Comparison of ENCODE assay signal across 12 mouse cellular contexts in the genomic region with DNA sequence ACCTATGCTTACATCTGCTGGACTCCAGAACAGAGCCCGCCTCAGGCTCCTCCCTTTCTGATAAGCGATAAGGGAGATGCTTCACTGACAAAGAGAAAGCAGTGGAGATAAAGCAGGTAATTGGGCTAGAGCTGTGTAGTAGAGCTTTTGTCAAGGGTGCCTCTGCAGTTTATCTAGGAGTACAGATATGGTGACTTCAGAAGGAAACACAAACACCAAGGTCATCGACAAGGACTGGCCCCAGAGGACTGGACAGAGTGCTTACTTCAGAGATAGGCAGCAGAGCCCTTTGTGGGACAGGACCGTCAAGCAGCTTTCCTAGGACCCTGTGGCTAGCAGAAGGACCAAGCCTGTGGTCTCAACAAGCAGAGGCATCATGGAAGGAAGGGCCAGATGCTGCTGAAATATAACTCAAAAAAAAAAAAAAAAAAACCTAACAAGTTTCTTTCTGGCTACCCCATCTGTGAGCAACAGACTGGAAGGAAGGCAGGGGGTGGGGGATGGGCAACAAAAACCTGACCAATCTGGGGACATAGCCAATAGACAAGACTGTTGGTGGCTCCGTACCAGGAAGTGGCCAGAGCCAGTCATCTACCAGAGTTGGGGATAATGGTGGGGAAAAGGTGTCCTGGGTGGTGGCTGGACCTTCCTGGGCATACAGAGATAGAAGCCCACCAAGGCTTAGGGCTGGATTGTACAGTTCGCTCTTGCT. TPM values are rescaled to one million over a fixed set of nuclear protein-coding genes. Genes with fewer than 3 reads are reported as not detected.
DNase-seq lines count a peak whose midpoint lies in the region; ATAC-seq and TF ChIP-seq lines count a peak whose summit lies in the region.
"Had no signal": no experiment of that assay in that cellular context is flagged by ENCODE, and none has a peak within 500 bp of the region (broad histone marks: within the 10 kb centered on the region; RNA-seq: fewer than 3 reads in every experiment).

No protein-coding gene starts in this region.

- 0 out of 2 replicates have a peak, but pooled peaks have one; percentile 23 for ATAC-seq in heart, embryonic 12.5 days (ENCODE audit: insufficient number of reproducible peaks, low FRiP score)

- H3K9me3 ChIP-seq in heart, embryonic 12.5 days (replicated peaks), result no peaks in the 10 kb centered on the region
- H3K9me3 ChIP-seq: liver, embryonic 13.5 days; neural tube, embryonic 13.5 days had no signal

- H3K4me3 ChIP-seq in heart, embryonic 12.5 days, result no peak overlapping the region
- H3K4me3 ChIP-seq in left cerebral cortex, adult 2 months, result no peak overlapping the region
- H3K4me3 ChIP-seq: liver, embryonic 13.5 days; neural tube, embryonic 13.5 days had no signal

- no peak for TF ChIP-seq CTCF in left cerebral cortex, adult 2 months (IDR thresholded peaks at IDR 0.05)

- WGBS in heart, embryonic 12.5 days, result 39% methylated on average over 6 of the region's 6 CpGs

- peak overlapping the region; percentile 17; the same call in 1 of the 2 replicates for H3K27ac ChIP-seq in heart, embryonic 12.5 days (ENCODE audit: poor library complexity, severe bottlenecking)
- no peak overlapping the region for H3K27ac ChIP-seq in left cerebral cortex, adult 2 months
- H3K27ac ChIP-seq: liver, embryonic 13.5 days; neural tube, embryonic 13.5 days had no signal

- no peaks in the 10 kb centered on the region for H3K36me3 ChIP-seq in heart, embryonic 12.5 days
- H3K36me3 ChIP-seq: liver, embryonic 13.5 days; neural tube, embryonic 13.5 days had no signal

- intact Hi-C loops in heart, postnatal 25 days (cut with DNase I), result no loop called here
- intact Hi-C loops in left cerebral cortex, postnatal 4 days (cut with DNase I), result no loop called here
- intact Hi-C loops in left cerebral cortex, adult 2 months (cut with DNase I), result no loop called here

- peak overlapping the region; percentile 3; the same call in 1 of the 2 replicates for H3K4me2 ChIP-seq in heart, embryonic 12.5 days
- H3K4me2 ChIP-seq: liver, embryonic 13.5 days; neural tube, embryonic 13.5 days had no signal

- no peaks in the 10 kb centered on the region for H3K27me3 ChIP-seq in heart, embryonic 12.5 days (replicated peaks)
- H3K27me3 ChIP-seq: liver, embryonic 13.5 days; neural tube, embryonic 13.5 days had no signal

- no peak overlapping the region for H3K9ac ChIP-seq in heart, embryonic 12.5 days
- H3K9ac ChIP-seq: liver, embryonic 13.5 days; neural tube, embryonic 13.5 days had no signal

- DNase-seq in heart, postnatal 25 days (ENCODE audit: low spot score), result no peak
- DNase-seq in left cerebral cortex, postnatal 4 days, result peak; percentile 71
- DNase-seq in left cerebral cortex, adult 2 months (ENCODE audit: extremely low spot score in 1 of 2, low spot score in 2 of 2), result no peak
- DNase-seq in adrenal gland, postnatal 36 days, result peak; percentile 44 to 63
- peak; percentile 59 for DNase-seq in heart, postnatal 4 days
- DNase-seq in urinary bladder, postnatal 25 days (ENCODE audit: low spot score), result no peak
- DNase-seq in retina, postnatal 1 day, result no peak
- DNase-seq: liver, embryonic 13.5 days; lung, postnatal 4 days; midbrain, embryonic 14.5 days had no signal

- peaks cover 59% of the 10 kb centered on the region for H3K4me1 ChIP-seq in heart, embryonic 12.5 days (replicated peaks)

RNA-seq across cellular contexts. Expression of gene Tns3, which starts 25.2 kb away (rescaled TPM):
- 16.7 and 17.6 TPM in 2 replicates for polyA plus RNA-seq in heart, embryonic 12.5 days (2016; fragmentation: Nextera tagmentation; extraction: Ambion mirVana)
- total RNA-seq in heart, postnatal 25 days (2021), result 10 to 100 TPM; 21.2 to 21.4 TPM
- 10 to 100 TPM; 19.5 to 21.4 TPM for total RNA-seq in left cerebral cortex, postnatal 4 days (2021)
- total RNA-seq in left cerebral cortex, adult 2 months (2021), result 10 to 100 TPM; 33.6 to 40.1 TPM
- 10 to 100 TPM; 46.9 to 60.6 TPM for total RNA-seq in adrenal gland, postnatal 36 days (2021)
- 10 to 100 TPM; 32.5 to 37.1 TPM for total RNA-seq in heart, postnatal 4 days (2021)

Comparison
In these comparisons a context has a peak if more than half of its experiments do, and no peak if none do; other contexts are left out.
1. DNase-seq: peak in left cerebral cortex, postnatal 4 days (single experiment), adrenal gland, postnatal 36 days (2 of 2) and heart, postnatal 4 days (single experiment); none in heart, postnatal 25 days (single experiment), left cerebral cortex, adult 2 months (0 of 2), urinary bladder, postnatal 25 days (single experiment) and retina, postnatal 1 day (single experiment).